Mouse (Mus musculus): ENCODE measurements around the gene Pkd1. TPM values are rescaled to one million over a fixed set of nuclear protein-coding genes. Genes with fewer than 3 reads are reported as not detected.

The Pkd1 gene
- total and polyA plus RNA-seq, 3 experiments = 5.0 to 28.0 (median 5.8) TPM

DNA sequence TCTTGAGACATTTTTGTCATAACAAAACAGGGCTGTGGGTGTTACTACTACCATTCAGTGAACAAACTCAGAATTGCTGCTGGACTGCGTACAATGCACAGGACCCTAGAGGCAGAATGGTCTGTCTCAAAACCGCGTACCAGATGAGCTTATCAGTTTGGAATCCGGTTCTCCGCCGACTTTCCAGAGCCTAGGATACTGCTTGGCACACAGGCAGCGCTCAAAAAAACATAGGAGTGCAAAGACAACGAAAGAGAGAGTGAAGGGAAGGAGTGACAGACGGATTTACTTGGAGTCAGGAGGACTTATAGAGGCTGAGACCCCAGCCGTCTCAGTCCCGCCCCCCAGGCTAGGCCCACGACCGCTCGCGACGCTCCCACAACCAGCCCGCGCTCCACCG, 22.3 kb upstream of the Pkd1 start:
- DNase-seq (ENCODE audit: low spot score) (no peak), ATAC-seq (ENCODE audit: extremely low read depth, insufficient number of reproducible peaks, low FRiP score, poor library complexity, severe bottlenecking) (no peak)
- Histone ChIP-seq H3K9me3 (replicated peaks) (no peaks in the 10 kb centered on the region), H3K27me3 (ENCODE audit: insufficient read depth, low read length) (no peaks in the 10 kb centered on the region), H3K4me3 (ENCODE audit: low read depth, low read length) (peak overlapping the region; percentile 90), H3K4me1 (ENCODE audit: insufficient read depth, low read depth, low read length) (peaks cover 54% of the 10 kb centered on the region), H3K36me3 (replicated peaks) (peaks cover 68% of the 10 kb centered on the region)
- TF ChIP-seq CTCF (IDR thresholded peaks at IDR 0.05; ENCODE audit: low read depth, low read length) (no peak), POLR2AphosphoS5 (IDR thresholded peaks at IDR 0.05; ENCODE audit: insufficient replicate concordance, low read depth, low read length) (no peak), GATA2 (IDR thresholded peaks at IDR 0.05; ENCODE audit: borderline replicate concordance, low read depth, low read length) (no peak), GATA1 (IDR thresholded peaks at IDR 0.05; ENCODE audit: borderline replicate concordance, low read length) (no peak), TAL1 (conservative IDR thresholded peaks at IDR 0.05; ENCODE audit: low read depth, low read length) (no peak)

DNA sequence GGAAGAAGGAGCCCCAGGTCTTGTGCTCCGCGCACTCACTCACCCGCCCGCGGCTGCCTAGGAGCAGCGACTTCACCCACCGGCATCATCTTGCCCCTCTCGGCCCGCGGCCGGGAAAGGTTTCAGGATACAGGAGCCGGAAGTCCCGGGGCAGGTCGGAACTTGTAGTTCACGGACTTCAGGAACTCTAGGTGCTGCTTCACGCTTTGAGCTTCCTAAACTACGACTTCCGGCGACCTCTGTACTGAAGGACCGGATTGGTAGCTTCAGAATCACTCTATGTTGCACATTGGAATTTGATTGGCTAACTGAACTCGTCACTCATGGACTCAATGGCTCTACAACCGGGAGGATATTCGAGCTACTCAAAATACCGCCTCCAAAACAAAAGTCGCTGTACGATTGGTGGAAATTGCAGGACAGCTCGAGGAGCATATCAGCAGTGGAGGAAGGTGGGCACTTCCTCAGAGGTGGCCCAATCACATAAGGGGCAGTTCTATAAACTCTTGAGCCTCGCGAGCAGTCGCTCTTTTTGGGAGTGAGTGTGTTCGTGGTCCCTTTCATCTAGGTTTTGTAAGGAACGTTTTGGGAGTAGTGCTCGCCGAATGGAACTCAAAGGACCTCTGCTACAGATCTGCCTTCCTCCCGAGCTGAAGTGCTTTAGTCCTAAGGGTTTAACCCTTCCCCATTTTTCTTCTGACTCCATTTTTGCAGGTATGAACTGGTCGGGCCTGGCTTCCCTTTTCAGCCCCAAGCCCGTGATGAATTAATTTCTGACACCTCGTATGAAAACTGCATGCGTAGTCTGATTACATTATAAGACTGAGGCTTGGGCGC, 21.7 kb upstream of the Pkd1 start, which contains the start of gene Traf7:
Gene Traf7, minus strand, starts transcription at position 216 of the 837 bp plus-strand sequence.
- DNase-seq (ENCODE audit: low spot score) (peak; percentile 100), ATAC-seq (ENCODE audit: extremely low read depth, insufficient number of reproducible peaks, low FRiP score, poor library complexity, severe bottlenecking) (peak; percentile 90)
- peak within 1 kb of the TSS; percentile 90 for H3K4me3 ChIP-seq (ENCODE audit: low read depth, low read length)
- H3K9me3 ChIP-seq (replicated peaks) = no peaks in the 10 kb centered on the region
- peaks cover 61% of the 10 kb centered on the region for H3K4me1 ChIP-seq (ENCODE audit: insufficient read depth, low read depth, low read length)
- peaks cover 1% of the 10 kb centered on the region; the same call in 1 of the 2 replicates for H3K27me3 ChIP-seq (ENCODE audit: insufficient read depth, low read length)
- TF ChIP-seq TAL1 (conservative IDR thresholded peaks at IDR 0.05; ENCODE audit: low read depth, low read length) = no peak
- no peak for TF ChIP-seq GATA2 (IDR thresholded peaks at IDR 0.05; ENCODE audit: borderline replicate concordance, low read depth, low read length)
- TF ChIP-seq POLR2AphosphoS5 (IDR thresholded peaks at IDR 0.05; ENCODE audit: insufficient replicate concordance, low read depth, low read length) = peak; percentile 97; the same call in 1 of the 2 replicates
- H3K36me3 ChIP-seq (replicated peaks) = peaks cover 65% of the 10 kb centered on the region

DNA sequence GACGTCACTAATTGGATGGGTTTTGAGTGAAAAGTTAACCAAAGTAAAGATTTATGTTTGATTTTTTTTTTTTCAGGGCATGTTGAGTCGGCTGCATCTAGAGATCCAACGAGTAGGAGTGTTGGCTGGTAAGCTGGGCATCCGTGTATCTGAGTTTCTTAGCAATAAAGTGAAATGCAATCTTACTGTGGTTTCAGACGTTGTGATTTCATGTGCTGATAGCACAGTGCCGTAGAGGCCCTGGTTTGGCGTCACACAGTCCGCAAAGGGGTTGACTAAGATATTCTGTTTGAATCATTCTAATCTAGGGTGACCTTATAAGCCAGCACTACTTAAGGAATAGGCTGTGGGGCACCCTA, 21.1 kb upstream of the Pkd1 start:
- Histone ChIP-seq H3K4me1 (ENCODE audit: insufficient read depth, low read depth, low read length) (peaks cover 67% of the 10 kb centered on the region), H3K4me3 (ENCODE audit: low read depth, low read length) (peak overlapping the region; percentile 90), H3K36me3 (replicated peaks) (peaks cover 60% of the 10 kb centered on the region), H3K27me3 (ENCODE audit: insufficient read depth, low read length) (peaks cover 4% of the 10 kb centered on the region; the same call in 1 of the 2 replicates), H3K9me3 (replicated peaks) (no peaks in the 10 kb centered on the region)
- ATAC-seq (ENCODE audit: extremely low read depth, insufficient number of reproducible peaks, low FRiP score, poor library complexity, severe bottlenecking) (no peak), DNase-seq (ENCODE audit: low spot score) (no peak)
- TF ChIP-seq CTCF (IDR thresholded peaks at IDR 0.05; ENCODE audit: low read depth, low read length) (no peak), GATA2 (IDR thresholded peaks at IDR 0.05; ENCODE audit: borderline replicate concordance, low read depth, low read length) (no peak), GATA1 (IDR thresholded peaks at IDR 0.05; ENCODE audit: borderline replicate concordance, low read length) (no peak), POLR2AphosphoS5 (IDR thresholded peaks at IDR 0.05; ENCODE audit: insufficient replicate concordance, low read depth, low read length) (no peak), TAL1 (conservative IDR thresholded peaks at IDR 0.05; ENCODE audit: low read depth, low read length) (no peak)

DNA sequence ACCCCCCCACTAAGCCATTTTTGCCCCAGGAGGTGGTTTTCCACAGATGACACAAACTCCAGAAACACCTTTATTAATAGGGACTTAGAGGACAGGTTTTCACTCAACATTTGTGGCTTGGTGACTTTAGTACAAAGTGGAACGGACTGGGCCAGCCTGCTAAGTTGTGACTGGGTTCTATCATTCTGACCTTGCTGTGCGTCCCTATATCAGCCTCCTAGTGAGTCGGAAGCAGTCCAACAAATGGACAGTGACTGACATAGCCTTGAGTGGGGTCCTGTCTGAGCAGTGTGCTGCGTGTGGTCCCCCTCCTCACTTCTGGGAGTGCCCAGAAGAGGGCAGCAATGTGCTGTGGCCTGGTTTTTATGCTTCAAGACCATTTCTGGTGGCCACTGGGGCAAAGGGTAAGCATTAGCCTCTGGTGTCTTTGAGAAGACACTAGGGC, 20.6 kb upstream of the Pkd1 start:
- ATAC-seq (ENCODE audit: extremely low read depth, insufficient number of reproducible peaks, low FRiP score, poor library complexity, severe bottlenecking) (no peak), DNase-seq (ENCODE audit: low spot score) (peak; percentile 38)
- Histone ChIP-seq H3K36me3 (replicated peaks) (peaks cover 57% of the 10 kb centered on the region), H3K4me3 (ENCODE audit: low read depth, low read length) (peak overlapping the region; percentile 90), H3K4me1 (ENCODE audit: insufficient read depth, low read depth, low read length) (peaks cover 68% of the 10 kb centered on the region), H3K27me3 (ENCODE audit: insufficient read depth, low read length) (peaks cover 4% of the 10 kb centered on the region; the same call in 1 of the 2 replicates), H3K9me3 (replicated peaks) (no peaks in the 10 kb centered on the region)
- TF ChIP-seq GATA2 (IDR thresholded peaks at IDR 0.05; ENCODE audit: borderline replicate concordance, low read depth, low read length) (no peak), CTCF (IDR thresholded peaks at IDR 0.05; ENCODE audit: low read depth, low read length) (peak; percentile 54), POLR2AphosphoS5 (IDR thresholded peaks at IDR 0.05; ENCODE audit: insufficient replicate concordance, low read depth, low read length) (no peak)

DNA sequence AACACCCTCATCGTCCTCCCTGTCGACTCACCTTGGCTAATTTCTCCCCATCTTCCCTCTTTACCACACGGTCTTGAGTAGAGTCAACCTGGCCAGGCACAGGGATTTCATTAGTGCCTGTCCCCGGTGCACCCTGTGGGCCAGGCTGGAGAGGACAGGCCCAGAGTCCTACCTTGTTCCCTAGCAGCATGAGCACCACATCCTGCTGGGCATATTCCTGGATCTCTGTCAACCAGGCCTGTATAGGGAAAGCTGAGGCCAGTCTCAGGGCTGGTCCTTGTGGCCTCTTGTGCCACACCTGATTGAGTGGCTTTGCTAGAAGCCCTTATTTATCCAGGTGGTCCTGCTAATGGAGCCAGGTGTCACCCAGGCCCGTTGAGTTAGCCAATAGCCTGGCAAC, 19.8 kb upstream of the Pkd1 start:
- peaks cover 64% of the 10 kb centered on the region for H3K4me1 ChIP-seq (ENCODE audit: insufficient read depth, low read depth, low read length)
- H3K4me3 ChIP-seq (ENCODE audit: low read depth, low read length) = peak overlapping the region; percentile 90
- ATAC-seq (ENCODE audit: extremely low read depth, insufficient number of reproducible peaks, low FRiP score, poor library complexity, severe bottlenecking) (no peak), DNase-seq (ENCODE audit: low spot score) (no peak)
- H3K36me3 ChIP-seq (replicated peaks) = peaks cover 48% of the 10 kb centered on the region
- H3K27me3 ChIP-seq (ENCODE audit: insufficient read depth, low read length) = peaks cover 8% of the 10 kb centered on the region
- H3K9me3 ChIP-seq (replicated peaks) = no peaks in the 10 kb centered on the region
- no peak for TF ChIP-seq GATA2 (IDR thresholded peaks at IDR 0.05; ENCODE audit: borderline replicate concordance, low read depth, low read length)
- no peak for TF ChIP-seq TAL1 (conservative IDR thresholded peaks at IDR 0.05; ENCODE audit: low read depth, low read length)
- TF ChIP-seq GATA1 (IDR thresholded peaks at IDR 0.05; ENCODE audit: borderline replicate concordance, low read length) = no peak
- TF ChIP-seq POLR2AphosphoS5 (IDR thresholded peaks at IDR 0.05; ENCODE audit: insufficient replicate concordance, low read depth, low read length) = no peak
- TF ChIP-seq CTCF (IDR thresholded peaks at IDR 0.05; ENCODE audit: low read depth, low read length) = no peak

DNA sequence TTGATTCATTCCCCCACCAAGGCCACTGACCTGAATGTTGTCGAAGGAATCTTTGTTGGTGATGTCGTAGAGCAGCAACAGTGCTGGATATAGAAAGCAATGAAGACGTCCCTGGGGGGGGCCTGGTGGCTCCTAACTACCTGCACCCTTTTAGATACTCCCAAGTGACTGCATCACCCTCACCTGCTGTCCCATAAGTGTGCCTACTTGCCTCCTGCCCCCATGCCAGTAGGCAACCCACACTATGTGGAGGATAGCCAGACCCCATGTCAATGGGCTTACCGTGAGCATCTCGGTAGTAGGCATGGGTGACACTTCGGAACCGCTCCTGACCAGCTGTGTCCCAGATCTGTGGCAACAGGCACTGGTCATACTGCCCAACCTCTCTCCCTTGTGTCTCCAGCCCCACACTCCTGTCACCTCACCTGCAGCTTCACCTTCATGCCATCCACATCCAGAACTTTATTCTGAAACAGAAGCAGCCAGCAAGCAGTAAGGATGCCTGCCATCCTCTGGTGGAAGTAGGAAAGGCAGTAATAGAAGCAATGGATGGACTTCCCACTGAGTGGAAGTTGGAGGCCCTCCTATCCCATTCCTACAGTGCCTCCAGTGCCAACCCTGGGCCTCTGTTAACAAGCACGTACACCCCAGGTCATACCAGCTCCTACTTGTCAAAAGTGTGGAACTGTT, 19.1 kb upstream of the Pkd1 start:
- DNase-seq (ENCODE audit: low spot score) (no peak), ATAC-seq (ENCODE audit: extremely low read depth, insufficient number of reproducible peaks, low FRiP score, poor library complexity, severe bottlenecking) (no peak)

More for the DNA sequence above, 19.1 kb upstream of the Pkd1 start:
- Histone ChIP-seq H3K4me3 (ENCODE audit: low read depth, low read length) (peak overlapping the region; percentile 90; the same call in 1 of the 2 replicates), H3K36me3 (replicated peaks) (peaks cover 42% of the 10 kb centered on the region), H3K9me3 (replicated peaks) (no peaks in the 10 kb centered on the region), H3K27me3 (ENCODE audit: insufficient read depth, low read length) (peaks cover 13% of the 10 kb centered on the region), H3K4me1 (ENCODE audit: insufficient read depth, low read depth, low read length) (peaks cover 61% of the 10 kb centered on the region)
- TF ChIP-seq GATA2 (IDR thresholded peaks at IDR 0.05; ENCODE audit: borderline replicate concordance, low read depth, low read length) (no peak), CTCF (IDR thresholded peaks at IDR 0.05; ENCODE audit: low read depth, low read length) (no peak), POLR2AphosphoS5 (IDR thresholded peaks at IDR 0.05; ENCODE audit: insufficient replicate concordance, low read depth, low read length) (peak; percentile 88), GATA1 (IDR thresholded peaks at IDR 0.05; ENCODE audit: borderline replicate concordance, low read length) (no peak), TAL1 (conservative IDR thresholded peaks at IDR 0.05; ENCODE audit: low read depth, low read length) (no peak)

Measured in G1E (cell line).